Mouse (Mus musculus): Measurements from ENCODE around the gene Fam193b.
"Not testable (repeated sequence)": the region's sequence is repeated elsewhere in the genome, so short reads cannot be mapped to it uniquely, and the experiment has no call there.

Fam193b gene

GRCm38 (mm10) chr13:55571977-55572376 lies 1.1 kb upstream of the Fam193b start:
- DNase-seq (ENCODE audit: low spot score): no peak

DNA sequence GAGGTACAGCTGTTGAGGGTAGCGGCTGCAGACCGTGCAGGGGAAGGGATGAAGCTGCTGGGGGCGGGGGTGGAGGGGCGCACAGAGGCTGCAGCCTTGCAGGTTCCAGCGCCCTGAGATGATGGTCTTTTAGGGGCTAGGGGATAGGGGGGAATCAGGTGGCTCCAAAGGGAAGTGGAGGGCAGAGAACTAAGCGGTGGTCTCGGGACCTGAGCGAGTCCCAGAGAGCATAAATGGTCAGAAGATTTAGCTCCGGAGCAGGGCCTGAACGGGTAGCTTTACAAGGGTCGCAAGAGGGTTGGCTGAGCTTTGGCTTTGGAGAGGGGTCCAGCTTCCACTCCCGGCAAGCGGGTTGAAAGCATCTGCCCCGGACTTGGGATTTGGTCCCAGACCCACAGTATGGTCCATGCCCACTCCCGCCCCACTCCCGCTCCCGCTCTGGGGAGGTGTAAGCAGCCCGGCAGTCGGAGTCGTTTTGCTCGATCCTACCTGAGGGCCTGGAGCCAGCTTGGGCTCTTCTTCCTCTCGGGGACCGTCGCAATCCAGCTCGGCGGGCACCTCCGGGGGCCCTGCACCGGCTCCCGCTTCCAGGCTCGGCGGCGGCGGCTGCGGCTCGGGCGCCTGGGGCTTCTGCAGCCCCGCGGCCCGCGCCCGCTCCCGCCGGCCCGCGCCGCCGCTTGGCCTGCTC lies 490 bp downstream of the Fam193b start:
- DNase-seq (ENCODE audit: low spot score): peak; percentile 46

DNA sequence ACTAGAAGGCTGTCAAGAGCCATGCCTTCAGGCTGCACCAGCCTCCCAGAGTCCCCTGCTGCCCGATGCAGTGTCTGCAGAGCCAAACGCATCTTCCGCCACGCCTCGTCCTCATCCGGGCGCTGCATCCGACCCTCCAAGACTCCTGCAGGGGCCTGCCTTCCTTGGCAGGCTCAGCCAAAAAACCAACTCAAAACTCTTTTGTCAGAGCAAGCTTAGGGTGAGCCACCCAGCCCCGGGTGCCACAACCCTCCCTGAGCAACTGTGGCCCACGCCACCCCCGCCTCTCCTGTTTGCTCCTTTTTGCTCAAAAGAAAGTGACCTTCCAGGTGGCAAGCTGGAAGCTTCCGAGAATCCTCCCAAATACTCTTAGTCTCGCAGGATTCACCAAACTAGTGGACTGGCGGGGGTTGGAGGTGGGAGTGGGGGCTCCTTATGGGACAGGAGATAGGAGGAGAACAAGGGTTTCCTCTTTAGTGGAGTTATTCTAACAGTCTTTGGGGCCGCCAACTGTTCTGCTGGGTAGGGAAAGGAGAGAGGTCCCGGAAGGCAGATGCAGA lies 1.1 kb downstream of the Fam193b start:
- peak; percentile 43 for DNase-seq (ENCODE audit: low spot score)

DNA sequence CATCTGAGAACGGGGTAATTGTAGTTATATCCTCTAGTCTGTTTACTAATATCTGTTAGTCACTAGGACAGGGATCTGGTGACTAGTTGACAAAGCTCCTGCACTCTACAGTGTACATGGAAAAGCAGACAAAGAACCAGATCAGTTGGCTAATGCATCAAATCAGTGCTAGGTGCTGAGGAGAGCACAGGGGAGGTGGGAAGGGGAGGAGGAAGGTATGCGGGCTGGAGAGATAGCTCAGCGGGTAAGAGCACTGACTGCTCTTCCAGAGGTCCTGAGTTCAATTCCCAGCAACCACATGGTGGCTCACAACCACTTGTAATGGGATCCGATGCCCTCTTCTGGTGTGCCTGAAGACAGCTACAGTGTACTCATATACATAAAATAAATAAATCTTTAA lies 2.4 kb downstream of the Fam193b start:
- not testable (repeated sequence) for DNase-seq (ENCODE audit: low spot score)

DNA sequence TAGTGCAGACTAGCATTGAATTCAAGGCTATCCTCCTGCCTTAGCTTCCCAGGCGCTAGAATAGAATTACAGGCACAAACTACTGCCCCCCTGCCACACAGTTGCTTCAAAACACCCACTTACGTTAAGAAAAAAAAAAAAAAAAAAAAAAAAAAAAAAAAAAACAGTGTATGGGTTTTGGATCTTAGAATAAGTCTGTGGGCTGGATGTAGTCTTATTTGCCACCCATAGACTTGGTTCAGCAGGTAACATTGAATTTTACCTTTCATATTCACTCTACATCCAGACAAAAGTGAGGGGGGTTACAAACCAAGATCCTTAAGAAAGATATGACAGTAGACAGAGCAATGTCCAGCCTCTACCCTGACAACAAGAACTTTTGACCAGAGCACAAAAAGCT lies 3.0 kb downstream of the Fam193b start:
- no peak for DNase-seq (ENCODE audit: low spot score)

DNA sequence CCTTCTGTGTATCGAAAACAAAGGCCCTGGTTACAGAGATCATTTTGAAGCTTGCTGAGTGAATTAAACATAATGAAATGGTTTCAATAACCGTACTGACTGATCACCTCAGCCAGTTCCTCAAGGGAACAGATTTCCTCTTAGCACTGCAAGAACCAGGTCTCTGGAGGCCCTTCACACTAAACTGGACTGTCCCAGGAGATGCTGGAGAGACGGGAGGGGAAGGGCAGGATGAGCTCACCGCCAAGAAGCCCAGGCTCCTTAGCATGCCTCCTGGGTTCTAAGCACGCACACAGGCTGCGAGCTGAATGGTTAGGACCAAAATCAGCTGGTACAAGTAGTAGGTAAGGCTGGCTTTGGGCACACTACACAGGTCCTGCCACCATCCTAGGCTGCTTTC lies 3.9 kb downstream of the Fam193b start:
- peak; percentile 76 for DNase-seq (ENCODE audit: low spot score)

DNA sequence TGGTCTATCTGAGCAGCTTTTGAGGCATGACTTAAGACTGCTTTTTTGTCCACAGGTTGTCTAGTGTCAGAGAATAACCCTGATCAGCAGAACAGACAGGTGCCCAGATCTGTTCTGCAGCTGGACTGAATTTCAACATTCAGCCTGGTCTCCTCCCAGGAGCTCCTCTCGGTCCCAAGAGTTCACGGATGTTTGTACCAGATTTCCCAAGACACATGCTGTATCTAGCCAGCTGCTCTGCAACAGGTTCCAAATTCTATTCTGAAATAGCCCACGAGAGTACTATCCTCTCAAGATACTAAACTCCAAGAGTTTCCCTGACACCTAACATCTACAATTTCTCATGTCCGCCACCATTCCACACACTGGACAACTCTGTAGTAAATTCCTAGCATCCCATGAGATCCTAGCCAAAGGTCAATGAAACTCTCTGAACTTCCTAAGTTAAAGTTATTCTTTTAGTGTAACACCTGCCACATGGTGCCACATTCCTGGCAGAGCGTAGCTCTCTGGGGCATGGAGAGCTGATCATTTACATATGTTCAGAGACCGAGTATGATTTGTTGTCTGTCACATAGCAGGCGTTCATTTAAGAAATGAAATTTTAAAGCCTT lies 7.5 kb downstream of the Fam193b start:
- no peak for DNase-seq (ENCODE audit: low spot score)

DNA sequence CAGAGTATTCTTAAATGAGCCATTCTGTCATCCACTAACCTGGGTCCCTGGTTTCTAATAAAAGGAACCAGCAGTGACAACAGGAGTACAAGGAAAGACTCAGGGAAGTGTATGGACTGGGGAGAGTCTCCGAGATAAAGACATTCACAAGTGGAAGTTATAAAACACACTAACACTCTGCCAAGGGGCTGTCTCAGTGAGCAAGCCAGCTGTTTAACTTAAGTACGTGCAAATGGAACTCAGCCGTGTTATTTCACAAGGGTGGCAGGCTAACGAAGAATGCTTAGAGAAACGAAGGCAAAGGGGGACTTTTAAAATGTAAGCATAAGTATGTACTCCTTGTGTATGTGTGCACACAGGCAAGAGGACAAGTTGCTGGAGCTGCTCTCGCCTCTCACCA lies 13.4 kb downstream of the Fam193b start:
- DNase-seq (ENCODE audit: low spot score): no peak

GRCm38 (mm10) chr13:55555921-55556320 lies 15.0 kb downstream of the Fam193b start:
- no peak for DNase-seq (ENCODE audit: low spot score)

- DNase-seq (ENCODE audit: low spot score): no peak
Measured at GRCm38 (mm10) chr13:55549061-55549460, 21.9 kb downstream of the Fam193b start.

GRCm38 (mm10) chr13:55548426-55548825 lies 22.5 kb downstream of the Fam193b start:
- DNase-seq (ENCODE audit: low spot score): no peak

DNA sequence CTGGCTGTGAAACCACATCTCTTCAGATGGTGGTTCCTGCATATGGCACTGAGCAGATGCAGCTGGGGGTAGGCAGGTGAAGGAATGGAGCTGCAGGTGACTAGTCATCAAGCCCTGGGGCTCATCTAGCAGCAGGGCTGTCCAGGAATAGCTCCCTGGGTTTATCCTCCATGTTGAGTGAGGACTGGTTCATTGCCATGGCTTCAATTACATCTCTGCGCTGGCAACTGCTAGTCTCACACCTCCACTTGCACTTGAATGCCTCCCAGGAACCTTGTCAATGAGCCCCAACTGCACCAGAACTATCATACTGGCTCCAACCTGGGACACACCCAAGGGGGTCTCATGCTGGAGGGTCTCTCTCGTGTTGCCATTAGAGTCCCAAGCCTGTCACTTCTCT lies 23.0 kb downstream of the Fam193b start:
- DNase-seq (ENCODE audit: low spot score): no peak

DNA sequence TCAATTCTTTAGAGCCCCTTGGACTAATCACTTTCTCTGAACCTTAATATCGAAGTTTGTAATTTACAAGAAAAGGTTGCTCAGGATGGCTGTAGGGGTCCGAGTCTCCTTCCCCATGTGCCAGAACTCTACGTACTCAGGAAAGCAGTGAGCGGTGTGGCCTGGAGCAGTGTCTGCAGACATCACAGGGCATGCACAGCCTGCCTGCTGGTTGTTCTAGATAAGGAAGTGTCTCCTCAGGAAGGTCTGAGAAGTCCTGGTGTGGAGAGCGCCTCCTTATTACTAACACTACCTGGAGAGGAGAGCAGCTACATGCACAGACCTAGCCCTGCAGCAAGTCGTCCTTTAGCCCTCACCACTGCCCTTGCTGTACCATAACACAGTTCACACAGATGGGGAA lies 26.1 kb downstream of the Fam193b start:
- no peak for DNase-seq (ENCODE audit: low spot score)

GRCm38 (mm10) chr13:55543447-55543846 lies 27.5 kb downstream of the Fam193b start:
- DNase-seq (ENCODE audit: low spot score): no peak

DNA sequence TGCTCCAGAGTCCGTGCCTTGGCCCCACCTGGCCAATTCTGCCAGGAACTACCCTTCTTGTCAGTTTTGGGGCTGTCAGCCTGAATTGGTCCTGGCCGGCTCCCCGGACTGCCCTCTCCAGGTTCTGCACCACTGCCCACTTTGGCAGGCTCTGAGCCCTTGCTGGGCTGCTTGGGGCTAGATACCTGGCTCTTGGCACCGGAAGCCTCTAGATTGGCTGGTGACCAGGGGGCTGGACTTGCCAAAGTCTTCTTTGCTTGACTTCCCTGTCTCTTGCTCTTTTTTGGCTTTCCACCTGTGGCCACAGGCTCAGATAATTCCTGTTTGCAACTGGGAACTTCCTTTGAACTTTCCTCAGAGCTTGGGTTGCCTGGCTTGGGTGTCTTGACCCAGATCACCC lies 28.0 kb downstream of the Fam193b start:
- no peak for DNase-seq (ENCODE audit: low spot score)

DNA sequence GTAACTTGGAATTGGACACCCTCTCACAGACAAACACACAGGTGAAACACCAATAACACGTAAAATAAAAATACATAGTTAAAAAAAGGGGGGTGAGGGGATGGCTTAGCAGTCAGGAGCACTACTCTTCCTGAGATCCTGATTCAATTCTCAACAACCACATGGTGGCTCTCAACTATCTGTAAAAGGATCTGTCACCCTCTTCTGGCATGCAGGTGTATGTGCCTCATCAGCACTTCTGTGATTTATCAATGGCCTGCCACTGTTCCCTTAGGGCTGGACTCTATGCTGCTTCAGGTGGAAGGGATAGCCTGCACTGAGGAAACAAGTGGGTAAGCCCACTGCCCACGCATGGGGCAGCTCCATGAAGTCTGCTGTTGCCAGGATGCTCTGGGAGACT lies 30.0 kb downstream of the Fam193b start:
- DNase-seq (ENCODE audit: low spot score): no peak

DNA sequence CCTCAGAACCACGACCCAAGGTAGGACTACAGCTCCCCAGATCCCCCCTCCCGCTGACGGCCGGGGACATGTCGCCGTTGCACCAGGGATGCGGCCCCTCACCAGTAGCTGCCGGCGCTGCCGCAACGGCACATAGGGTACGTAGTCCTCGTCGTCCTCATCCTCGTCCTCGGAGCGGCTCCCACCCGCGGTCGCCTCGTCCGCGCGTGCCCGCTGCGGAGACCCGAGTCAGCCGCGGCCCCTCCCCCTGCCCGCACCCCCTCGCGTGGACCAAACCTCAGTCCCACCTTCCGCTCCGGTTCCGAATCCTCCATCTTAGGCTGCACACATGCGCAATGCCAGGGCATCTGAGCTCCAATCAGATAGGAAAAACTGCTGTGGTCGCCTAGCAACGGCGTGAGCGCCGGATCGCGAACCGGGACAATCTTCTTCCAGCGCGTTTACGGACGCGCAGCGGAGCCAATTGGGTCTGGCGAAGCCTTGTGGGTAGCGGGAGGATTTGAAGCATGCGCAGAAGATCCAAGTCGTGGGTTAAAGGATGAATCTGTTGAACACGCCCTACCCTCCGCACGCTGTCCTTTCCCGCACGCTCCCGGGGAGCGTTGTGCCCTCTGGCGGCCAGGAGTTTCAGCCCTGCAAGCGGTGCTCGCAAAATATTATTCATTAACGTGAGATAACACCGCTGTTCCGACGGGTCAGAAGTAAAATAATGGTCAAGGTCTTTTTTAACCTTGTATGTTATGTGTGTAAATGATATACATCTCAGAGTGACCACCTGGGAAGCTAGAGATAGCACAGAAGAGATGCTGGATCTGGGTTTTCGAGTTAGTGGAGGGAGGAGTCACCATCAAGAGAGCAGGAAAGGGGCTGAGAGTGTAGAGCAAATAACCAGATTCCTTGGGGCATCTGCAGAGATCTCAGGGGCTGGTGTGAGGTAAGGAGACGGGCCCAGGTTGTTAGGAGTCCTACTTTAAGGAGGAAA lies 34.4 kb downstream of the Fam193b start, which contains the start of gene Ddx41:
Ddx41 (minus strand) TSS at position 465 of the 982 bp plus-strand sequence.
- peak; percentile 100 for DNase-seq (ENCODE audit: low spot score)

DNA sequence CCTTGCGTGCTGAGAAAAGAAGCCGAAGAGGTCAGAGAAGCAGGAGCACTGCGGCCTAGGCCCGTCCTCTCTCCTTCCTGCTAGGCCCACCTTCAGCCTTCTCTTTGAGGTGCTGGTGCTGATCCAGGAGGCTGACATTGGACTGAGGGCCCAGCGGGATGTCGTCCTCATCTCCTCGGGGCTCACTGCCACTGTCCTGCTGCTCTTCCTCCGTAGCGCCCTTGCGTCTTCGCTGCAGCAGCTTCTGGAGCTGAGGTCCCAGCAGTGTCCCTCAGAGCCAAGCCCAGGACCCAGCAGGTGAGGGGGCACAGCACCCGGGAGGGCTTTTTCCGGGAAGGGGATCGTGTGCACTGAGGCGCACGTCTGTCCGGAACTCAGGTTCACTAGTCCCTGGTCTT lies 35.1 kb downstream of the Fam193b start:
- DNase-seq (ENCODE audit: low spot score): peak; percentile 19

DNA sequence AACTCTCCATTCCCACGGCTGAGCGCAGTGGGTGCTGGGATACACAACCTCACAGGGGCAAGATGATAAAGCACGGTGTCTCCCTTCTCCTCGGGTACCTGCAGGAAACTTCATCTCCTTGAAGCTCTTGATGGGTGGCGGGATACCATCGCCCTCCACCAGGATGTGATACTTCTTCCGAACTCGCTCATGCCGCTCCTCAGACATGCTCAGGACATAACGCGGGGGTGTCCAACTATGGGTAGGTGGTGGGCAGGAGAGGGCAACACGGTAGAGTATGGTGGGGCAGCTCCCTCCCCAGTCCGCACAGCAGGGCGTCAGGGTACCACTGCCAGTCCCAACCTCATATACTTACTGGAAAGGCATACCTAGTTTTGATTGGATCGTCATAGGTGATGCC lies 35.7 kb downstream of the Fam193b start:
- DNase-seq (ENCODE audit: low spot score): no peak

GRCm38 (mm10) chr13:55529198-55529915 lies 41.6 kb downstream of the Fam193b start, which contains the start of gene Dok3:
Gene Dok3, minus strand, starts transcription at chr13:55529296.
- DNase-seq (ENCODE audit: low spot score): no peak

Measured in MN1 (cell line).